Mouse (Mus musculus) CH12.LX (cell line): ENCODE measurements at regions not wholly inside any gene's neighbourhood (a gene's known extent, or its start where the extent isn't known, plus 50 kb on each side); places are given as distances from the start of the nearest gene placed in this dataset.

ENCODE experiments used
- DNase-seq: peaks from one replicate; pipeline ENCODE4 v3.0.0-alpha.2; 2013; ENCODE audit errors: extremely low read depth
- H3K27ac ChIP-seq: 2 replicates; pipeline ENCODE4 v1.5.1; 2012; ENCODE audit warnings: low read depth, mild to moderate bottlenecking, control low read depth, moderate library complexity; ENCODE audit not compliant: insufficient read depth
- H3K27me3 ChIP-seq: replicated peaks from 2 replicates; pipeline ENCODE3; 2012; ENCODE audit warnings: inconsistent platforms
- H3K36me3 ChIP-seq, 2 experiments: replicated peaks in 1 of 2; 2 replicates each; pipeline versions ENCODE3 to v1.6.1; 2012; ENCODE audit warnings: inconsistent platforms in 1 of 2, low read length in 1 of 2, mild to moderate bottlenecking in 1 of 2, mixed read lengths in 1 of 2, moderate library complexity in 1 of 2; ENCODE audit not compliant: control insufficient read depth in 1 of 2, insufficient read depth in 1 of 2
- H3K4me1 ChIP-seq, 2 experiments: 2 replicates each; pipeline ENCODE4 v1.6.1; 2012; ENCODE audit warnings: inconsistent platforms in 1 of 2, moderate library complexity in 1 of 2; ENCODE audit not compliant: insufficient read depth in 2 of 2, control insufficient read depth in 1 of 2
- H3K4me2 ChIP-seq: 2 replicates; pipeline ENCODE4 v1.6.1; 2012; ENCODE audit warnings: low read depth, mild to moderate bottlenecking, control low read depth; ENCODE audit not compliant: poor library complexity, insufficient read depth, severe bottlenecking
- H3K4me3 ChIP-seq, 3 experiments: fragments of 150-350 bp in 1 of 3; sonication (generic) in 1 of 3; replicated peaks in 1 of 3; 2 replicates each; pipeline versions ENCODE3 to v1.5.1; 2011 to 2012; ENCODE audit warnings: low read depth in 2 of 3, low read length in 2 of 3, mild to moderate bottlenecking in 2 of 3, moderate library complexity in 2 of 3, control low read depth in 1 of 3, improper control_type of control experiment in 1 of 3, inconsistent platforms in 1 of 3, mixed read lengths in 1 of 3; ENCODE audit not compliant: poor library complexity in 1 of 3
- H3K79me2 ChIP-seq: replicated peaks from 2 replicates; pipeline ENCODE4 v1.6.1; 2012; ENCODE audit warnings: mild to moderate bottlenecking, moderate library complexity; ENCODE audit not compliant: control insufficient read depth, poor library complexity, insufficient read depth, severe bottlenecking; ENCODE audit errors: extremely low read depth
- H3K9ac ChIP-seq: 2 replicates; pipeline ENCODE4 v1.6.1; 2012; ENCODE audit warnings: low read depth, mild to moderate bottlenecking, control low read depth, moderate library complexity; ENCODE audit not compliant: insufficient read depth
- H3K9me3 ChIP-seq: replicated peaks from 2 replicates; pipeline ENCODE3; 2012; ENCODE audit warnings: low read length, inconsistent platforms, mixed read lengths
- CTCF ChIP-seq, 2 experiments: IDR thresholded peaks in 1 of 2; conservative IDR thresholded peaks in 1 of 2; 2 replicates each; pipeline ENCODE4 v1.5.1; 2011 to 2012; ENCODE audit warnings: low read depth in 2 of 2, low read length in 2 of 2, improper control_type of control experiment in 1 of 2, inconsistent platforms in 1 of 2, mild to moderate bottlenecking in 1 of 2, moderate library complexity in 1 of 2
- E2F4 ChIP-seq: IDR thresholded peaks from 2 replicates; pipeline ENCODE4 v1.6.1; 2011; ENCODE audit warnings: low read depth, low read length, improper control_type of control experiment; ENCODE audit not compliant: insufficient replicate concordance
- ETS1 ChIP-seq: conservative IDR thresholded peaks from 2 replicates; pipeline ENCODE4 v1.6.1; 2012; ENCODE audit warnings: low read depth, mild to moderate bottlenecking, inconsistent platforms, low read length, improper control_type of control experiment, moderate library complexity
- IRF4 ChIP-seq: IDR thresholded peaks from 2 replicates; pipeline ENCODE4 v1.6.1; 2014; ENCODE audit warnings: low read depth, mild to moderate bottlenecking, inconsistent platforms, low read length, improper control_type of control experiment
- JUN ChIP-seq: IDR thresholded peaks from 2 replicates; pipeline ENCODE4 v1.6.1; 2011; ENCODE audit warnings: low read depth, mild to moderate bottlenecking, low read length, improper control_type of control experiment, moderate library complexity; ENCODE audit not compliant: insufficient read depth
- JUND ChIP-seq: conservative IDR thresholded peaks from 2 replicates; pipeline ENCODE4 v1.6.1; 2011; ENCODE audit warnings: low read depth, low read length, improper control_type of control experiment
- MAX ChIP-seq: IDR thresholded peaks from 2 replicates; pipeline ENCODE4 v1.6.1; 2011; ENCODE audit warnings: low read length, improper control_type of control experiment
- MAZ ChIP-seq: IDR thresholded peaks from 2 replicates; pipeline ENCODE4 v1.6.1; 2012; ENCODE audit warnings: low read depth, mild to moderate bottlenecking, inconsistent platforms, low read length, improper control_type of control experiment, moderate library complexity
- MEF2A ChIP-seq: IDR thresholded peaks from 2 replicates; pipeline ENCODE4 v1.6.1; 2014; ENCODE audit warnings: low read depth, mild to moderate bottlenecking, inconsistent platforms, low read length, improper control_type of control experiment, borderline replicate concordance
- MXI1 ChIP-seq: IDR thresholded peaks from 2 replicates; pipeline ENCODE4 v1.6.1; 2011; ENCODE audit warnings: mild to moderate bottlenecking, low read depth, low read length, improper control_type of control experiment
- NELFE ChIP-seq: IDR thresholded peaks from 2 replicates; pipeline ENCODE4 v1.6.1; 2011; ENCODE audit warnings: low read depth, low read length, improper control_type of control experiment
- POLR2A ChIP-seq: IDR thresholded peaks from 2 replicates; pipeline ENCODE4 v1.6.1; 2011; ENCODE audit warnings: low read depth, mild to moderate bottlenecking, improper control_type of control experiment, low read length
- POLR2AphosphoS2 ChIP-seq: IDR thresholded peaks from 2 replicates; pipeline ENCODE4 v1.6.1; 2011; ENCODE audit warnings: low read depth, low read length, improper control_type of control experiment
- RCOR1 ChIP-seq: conservative IDR thresholded peaks from 2 replicates; pipeline ENCODE4 v1.6.1; 2012; ENCODE audit warnings: low read depth, mild to moderate bottlenecking, inconsistent platforms, low read length, improper control_type of control experiment
- SMC3 ChIP-seq: IDR thresholded peaks from 2 replicates; pipeline ENCODE4 v1.6.1; 2011; ENCODE audit warnings: low read depth, low read length, improper control_type of control experiment
- TBP ChIP-seq: conservative IDR thresholded peaks from 2 replicates; pipeline ENCODE4 v1.6.1; 2011; ENCODE audit warnings: low read depth, low read length, improper control_type of control experiment
- TCF12 ChIP-seq: IDR thresholded peaks from 2 replicates; pipeline ENCODE4 v1.6.1; 2014; ENCODE audit warnings: low read depth, mild to moderate bottlenecking, inconsistent platforms, low read length, improper control_type of control experiment
- UBTF ChIP-seq: IDR thresholded peaks from 2 replicates; pipeline ENCODE4 v1.6.1; 2012; ENCODE audit warnings: low read depth, mild to moderate bottlenecking, inconsistent platforms, low read length, improper control_type of control experiment, moderate library complexity
- USF1 ChIP-seq: IDR thresholded peaks from 2 replicates; pipeline ENCODE4 v1.6.1; 2014; ENCODE audit warnings: low read depth, mild to moderate bottlenecking, inconsistent platforms, low read length, improper control_type of control experiment
- USF2 ChIP-seq: conservative IDR thresholded peaks from 2 replicates; pipeline ENCODE4 v1.6.1; 2011; ENCODE audit warnings: low read depth, low read length, improper control_type of control experiment
- ZC3H11A ChIP-seq: IDR thresholded peaks from 2 replicates; pipeline ENCODE4 v1.6.1; 2012; ENCODE audit warnings: low read depth, mild to moderate bottlenecking, inconsistent platforms, low read length, improper control_type of control experiment
- ZKSCAN1 ChIP-seq: IDR thresholded peaks from 2 replicates; pipeline ENCODE4 v1.6.1; 2012; ENCODE audit warnings: low read depth, inconsistent platforms, low read length, improper control_type of control experiment, borderline replicate concordance
- dilution Hi-C: fragments of 300-500 bp; cut with MboI; formaldehyde crosslinking; loops from 2 replicates; pipeline ENCODE4 v1.14.3; 2020; ENCODE audit warnings: low sequenced_read_pairs; ENCODE audit not compliant: extremely low pct_unique_long_range_greater_than_20kb, extremely low pct_ligation_motif_present
- in situ Hi-C: fragments of 300-500 bp; cut with MboI; formaldehyde crosslinking; loops from 3 replicates; pipeline ENCODE4 v1.14.3; 2019; ENCODE audit warnings: low sequenced_read_pairs, low pct_ligation_motif_present, low pct_unique_long_range_greater_than_20kb, mixed read lengths

- no peak overlapping the region for H3K4me3 ChIP-seq
- H3K9ac ChIP-seq: no peak overlapping the region
- H3K27me3 ChIP-seq: no peaks in the 10 kb centered on the region
- H3K27ac ChIP-seq: no peak overlapping the region
- H3K4me2 ChIP-seq: no peak overlapping the region
- H3K9me3 ChIP-seq: no peaks in the 10 kb centered on the region
- TF ChIP-seq MAX: no peak
- TF ChIP-seq MXI1: no peak
- TF ChIP-seq MAZ: no peak
- TF ChIP-seq TCF12: no peak
- no peak for TF ChIP-seq TBP
- no peak for TF ChIP-seq CTCF (conservative IDR thresholded peaks at IDR 0.05 in 1 of 2, IDR thresholded peaks at IDR 0.05 in 1 of 2; ENCODE audit: low read depth in 2 of 2, low read length in 2 of 2)
- no peak for TF ChIP-seq ZKSCAN1
- TF ChIP-seq JUND: no peak
- no peak for TF ChIP-seq RCOR1
- no peak for TF ChIP-seq ETS1
- no peak for TF ChIP-seq USF1
- TF ChIP-seq IRF4: no peak
- no peak for TF ChIP-seq E2F4
- no peak for TF ChIP-seq POLR2A
- no peak for TF ChIP-seq JUN
- TF ChIP-seq POLR2AphosphoS2: no peak
- TF ChIP-seq MEF2A: no peak
- H3K36me3 ChIP-seq: no peaks in the 10 kb centered on the region
- dilution Hi-C loops (no loop called here), in situ Hi-C loops (no loop called here)
- H3K4me1 ChIP-seq: no peaks in the 10 kb centered on the region
- H3K79me2 ChIP-seq: no peaks in the 10 kb centered on the region
- no peak for DNase-seq
Observed at GRCm38 (mm10) chr17:14588086-14588817, 105.8 kb downstream of the Thbs2 start.

GRCm38 (mm10) chr17:14579671-14580070 is 114.4 kb downstream of the Thbs2 start:
- in situ Hi-C loops: no loop called here
- TF ChIP-seq ZC3H11A (no peak), TBP (no peak), NELFE (no peak), MAX (no peak), MAZ (no peak), USF2 (no peak), UBTF (no peak), ZKSCAN1 (no peak), SMC3 (no peak)
- TF ChIP-seq, all 38 proteins: peak for 0
- dilution Hi-C loops: no loop called here
- Histone ChIP-seq H3K9me3 (no peaks in the 10 kb centered on the region), H3K27ac (no peak overlapping the region), H3K9ac (no peak overlapping the region), H3K4me3 (no peak overlapping the region), H3K27me3 (no peaks in the 10 kb centered on the region), H3K4me1 (peaks cover 4 to 7% of the 10 kb centered on the region in 2 experiments), H3K4me2 (no peak overlapping the region), H3K79me2 (no peaks in the 10 kb centered on the region), H3K36me3 (no peaks in the 10 kb centered on the region)
- DNase-seq: peak; percentile 21
